Mouse (Mus musculus) gastrocnemius, postnatal 25 days (tissue): ENCODE results near the gene Tmem237. TPM values are rescaled to one million over a fixed set of nuclear protein-coding genes. Genes with fewer than 3 reads are reported as not detected.

Experiments used
- DNase-seq: peaks from one replicate; pipeline ENCODE4 v3.0.0; 2022
- total RNA-seq, 2 experiments: library from RNA; stranded (reverse); gene quantifications; 1 replicate in 1 of 2; 2 replicates in 1 of 2; pipeline ENCODE4 v1.2.3; 2021

Tmem237 gene
- total RNA-seq, 2 experiments from 2014 or later, result 2.6 to 3.0 TPM

GRCm38 (mm10) chr1:59101020-59101419 lies 19.2 kb downstream of the Tmem237 start:
- DNase-seq, result no peak

- no peak for DNase-seq
These were observed 25.5 kb downstream of the Tmem237 start, which contains the start of gene C2cd6 for GRCm38 (mm10) chr1:59094705-59095104. Gene C2cd6, minus strand, starts transcription at chr1:59094900.

GRCm38 (mm10) chr1:59070867-59071266 lies 49.3 kb downstream of the Tmem237 start:
- no peak for DNase-seq

DNA sequence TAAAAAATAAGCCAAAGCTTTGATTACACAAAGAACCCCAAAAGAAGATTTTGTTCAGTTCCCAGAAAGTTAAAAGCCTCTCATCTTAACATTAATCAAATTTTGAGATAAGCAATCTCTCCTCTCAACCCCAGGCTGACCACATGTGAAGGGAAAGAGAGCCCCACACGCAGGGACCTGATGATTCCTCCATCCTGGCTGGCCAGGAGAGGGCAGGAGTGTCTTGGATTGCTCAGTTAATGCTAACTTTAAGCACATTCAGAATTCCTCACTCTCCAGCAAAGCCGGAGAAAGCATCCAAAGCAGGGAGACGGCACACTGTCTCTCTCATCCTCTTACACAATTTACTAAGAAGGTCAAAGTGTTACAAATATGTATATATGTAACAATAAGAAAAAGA lies 52.2 kb downstream of the Tmem237 start:
- DNase-seq, result no peak

- no peak for DNase-seq
These were observed 56.5 kb downstream of the Tmem237 start for GRCm38 (mm10) chr1:59063697-59064096.

DNA sequence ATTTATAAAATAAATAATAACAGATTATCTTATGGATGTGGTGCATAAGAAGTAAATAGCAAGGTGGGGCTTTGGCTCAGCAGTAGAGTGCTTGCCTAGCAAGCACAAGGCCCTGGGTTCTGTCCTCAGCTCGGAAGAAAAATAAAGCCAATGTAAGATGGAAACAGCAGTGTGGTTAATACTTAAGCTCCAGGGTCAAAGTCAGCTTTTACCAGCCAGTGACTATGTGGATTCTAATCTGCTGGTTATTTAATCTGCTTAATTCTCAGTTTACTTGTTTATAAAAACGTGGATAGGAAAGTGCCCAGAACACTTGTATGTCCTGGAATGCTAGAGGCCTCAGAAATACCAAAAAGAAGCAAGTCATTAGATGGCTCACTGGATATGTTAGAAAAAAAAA lies 63.3 kb downstream of the Tmem237 start:
- no peak for DNase-seq

DNA sequence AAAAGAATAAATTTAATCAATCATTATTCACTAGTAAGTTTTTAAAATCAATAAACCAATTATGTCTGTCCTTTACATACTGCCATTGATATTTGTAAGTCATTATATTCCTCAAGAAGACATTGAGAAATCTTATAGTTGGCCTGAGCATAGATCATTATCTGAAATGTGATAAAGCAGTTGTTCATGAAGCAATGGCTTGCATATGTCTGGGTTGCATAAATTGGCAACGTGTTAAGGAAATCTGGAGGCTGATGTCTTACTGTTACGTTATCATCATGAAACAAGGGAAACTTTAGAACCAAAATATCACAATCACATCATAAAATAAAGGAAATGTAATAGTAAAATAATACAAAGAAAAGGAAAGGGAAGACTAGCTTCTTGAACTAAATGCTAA lies 68.9 kb downstream of the Tmem237 start:
- no peak for DNase-seq

Other genes starting within 250 kb of the Tmem237 start
- 10 to 100 TPM; 76.4 to 87.9 TPM for gene Trak2, start 147.0 kb downstream of the Tmem237 start, total RNA-seq
- 100 to 1,000 TPM; 116 to 123 TPM for gene Stradb, start 146.9 kb downstream of the Tmem237 start, total RNA-seq
- gene C2cd6, start 25.5 kb downstream of the Tmem237 start, total RNA-seq, result not detected
- under 1 TPM in 1 of 2 experiments, not detected in 1; 0.20 TPM for gene Mpp4, start 43.0 kb upstream of the Tmem237 start, total RNA-seq
- gene Als2, start 116.8 kb upstream of the Tmem237 start, total RNA-seq, result 10 to 100 TPM; 14.4 to 15.1 TPM
- gene Cdk15, start 136.5 kb upstream of the Tmem237 start, total RNA-seq, result under 1 TPM in 1 of 2 experiments, not detected in 1; 0.20 TPM